ENCODE assay signal across 24 mouse cellular contexts in the genomic region with DNA sequence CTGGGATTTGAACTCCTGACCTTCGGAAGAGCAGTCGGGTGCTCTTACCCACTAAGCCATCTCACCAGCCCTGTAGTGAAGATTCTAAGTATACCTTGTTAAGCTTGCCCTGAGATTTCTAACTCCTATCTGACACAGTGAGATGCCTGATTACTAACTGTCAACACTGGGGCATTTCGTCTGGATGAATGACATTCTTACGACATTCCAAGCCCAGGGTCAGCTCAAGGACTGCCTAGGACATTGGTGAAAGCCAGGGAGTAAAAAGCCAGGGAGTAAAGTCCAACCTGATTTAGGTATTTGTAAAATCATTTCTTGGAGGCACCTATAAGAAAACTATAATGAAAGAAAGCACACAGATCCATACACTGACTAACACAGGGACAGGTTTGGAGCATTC. TPM values are rescaled to one million over a fixed set of nuclear protein-coding genes. Genes with fewer than 3 reads are reported as not detected.
DNase-seq lines count a peak whose midpoint lies in the region; ATAC-seq and TF ChIP-seq lines count a peak whose summit lies in the region.
"Not testable (repeated sequence)": the region's sequence is repeated elsewhere in the genome, so short reads cannot be mapped to it uniquely, and the experiment has no call there.
"Had no signal": no experiment of that assay in that cellular context is flagged by ENCODE, and none has a peak within 500 bp of the region (broad histone marks: within the 10 kb centered on the region; RNA-seq: fewer than 3 reads in every experiment).

No protein-coding gene starts in this region.

- H3K79me2 ChIP-seq in myocyte (ENCODE audit: control insufficient read depth, insufficient read depth), result not testable (repeated sequence)

- H3K36me3 ChIP-seq in heart, embryonic 10.5 days; heart, embryonic 15.5 days; liver, embryonic 11.5 days (ENCODE audit: control insufficient read depth, insufficient read depth, low read length); liver, embryonic 16.5 days (ENCODE audit: control insufficient read depth, insufficient read depth); myocyte (ENCODE audit: control insufficient read depth, insufficient read depth): not testable (repeated sequence)

- H3ac ChIP-seq in myocyte (ENCODE audit: control insufficient read depth, insufficient read length), result not testable (repeated sequence)

- ATAC-seq in heart, embryonic 15.5 days (replicated peaks; ENCODE audit: insufficient number of reproducible peaks, insufficient read depth, low FRiP score, low read depth); liver, embryonic 11.5 days (replicated peaks; ENCODE audit: low FRiP score); liver, embryonic 16.5 days (ENCODE audit: low read depth): not testable (repeated sequence)

- 25% methylated on average over 4 of the region's 4 CpGs for WGBS in heart, embryonic 10.5 days
- WGBS in heart, embryonic 15.5 days, result 46% methylated on average over 4 of the region's 4 CpGs
- 61% methylated on average over 4 of the region's 4 CpGs for WGBS in liver, embryonic 11.5 days
- WGBS in liver, embryonic 16.5 days (ENCODE audit: insufficient replicate concordance), result 70% methylated on average over 4 of the region's 4 CpGs

- not testable (repeated sequence) for TF ChIP-seq POLR2A in myocyte (IDR thresholded peaks at IDR 0.05; ENCODE audit: insufficient read length, low read depth)

- H3K27ac ChIP-seq in heart, embryonic 10.5 days, result peak overlapping the region; percentile 56; the same call in 1 of the 2 replicates
- H3K27ac ChIP-seq in heart, embryonic 15.5 days, result peak overlapping the region; percentile 74
- H3K27ac ChIP-seq in liver, embryonic 11.5 days (ENCODE audit: low read depth, low read length), result not testable (repeated sequence)
- peak overlapping the region; percentile 52; the same call in 1 of the 2 replicates for H3K27ac ChIP-seq in liver, embryonic 16.5 days (ENCODE audit: low read length)

- peak overlapping the region; percentile 61 for H3K4me2 ChIP-seq in heart, embryonic 15.5 days
- H3K4me2 ChIP-seq in liver, embryonic 11.5 days, result peak overlapping the region; percentile 61
- H3K4me2 ChIP-seq in liver, embryonic 16.5 days (ENCODE audit: low read depth, low read length), result peak overlapping the region; percentile 50
- peak overlapping the region; percentile 63 for H3K4me2 ChIP-seq in myocyte (ENCODE audit: low read depth)

- H3K27me3 ChIP-seq in heart, embryonic 10.5 days (ENCODE audit: insufficient read depth, poor library complexity, severe bottlenecking); heart, embryonic 15.5 days; liver, embryonic 11.5 days (replicated peaks; ENCODE audit: control insufficient read depth, insufficient read depth, low read length); liver, embryonic 16.5 days (ENCODE audit: control insufficient read depth, insufficient read depth, low read depth, low read length); myocyte (ENCODE audit: control insufficient read depth, insufficient read depth, insufficient read length): not testable (repeated sequence)

- not testable (repeated sequence) for H3K9me3 ChIP-seq in heart, embryonic 10.5 days; heart, embryonic 15.5 days (replicated peaks); liver, embryonic 11.5 days (ENCODE audit: control insufficient read depth, low read length); liver, embryonic 16.5 days (replicated peaks; ENCODE audit: control insufficient read depth, low read length)

- DNase-seq in MN1 (ENCODE audit: low spot score), result peak; percentile 32
- peak; percentile 29 for DNase-seq in adrenal gland, postnatal 10 days
- not testable (repeated sequence) for DNase-seq in heart, embryonic 10.5 days (ENCODE audit: low spot score); liver, embryonic 11.5 days (ENCODE audit: low spot score)

- peak overlapping the region; percentile 49; the same call in 1 of the 2 replicates for H3K4me3 ChIP-seq in heart, embryonic 10.5 days
- H3K4me3 ChIP-seq in heart, embryonic 15.5 days, result peak overlapping the region; percentile 50
- H3K4me3 ChIP-seq in liver, embryonic 11.5 days (ENCODE audit: low read depth, low read length), result not testable (repeated sequence)
- H3K4me3 ChIP-seq in liver, embryonic 16.5 days (ENCODE audit: low read depth, low read length), result peak overlapping the region; percentile 58; the same call in 1 of the 2 replicates
- peak overlapping the region; percentile 16 for H3K4me3 ChIP-seq in myocyte

- peaks cover 16% of the 10 kb centered on the region for H3K4me1 ChIP-seq in heart, embryonic 10.5 days
- peaks cover 15% of the 10 kb centered on the region for H3K4me1 ChIP-seq in heart, embryonic 15.5 days (replicated peaks)
- not testable (repeated sequence) for H3K4me1 ChIP-seq in liver, embryonic 11.5 days (replicated peaks; ENCODE audit: control insufficient read depth, insufficient read depth, low read length)
- peaks cover 14% of the 10 kb centered on the region for H3K4me1 ChIP-seq in liver, embryonic 16.5 days (ENCODE audit: control insufficient read depth, low read depth, low read length)

- not testable (repeated sequence) for H3K9ac ChIP-seq in heart, embryonic 15.5 days; liver, embryonic 11.5 days (ENCODE audit: low read depth, low read length); liver, embryonic 16.5 days (ENCODE audit: low read depth, low read length)

RNA-seq across cellular contexts. Expression of gene Cxcl10, which starts 4.0 kb away (rescaled TPM):
- under 1 TPM; 0.57 to 0.94 TPM for total RNA-seq in adrenal gland, postnatal 10 days (2021)
- 0.64 TPM in 1 of 2 replicates, not detected in the other for polyA plus RNA-seq in heart, embryonic 10.5 days (2016; fragmentation: Nextera tagmentation; extraction: Ambion mirVana)
- polyA plus RNA-seq in heart, embryonic 15.5 days (2015; fragmentation: Nextera tagmentation; extraction: Ambion mirVana), result 0.92 and 6.4 TPM in 2 replicates
- polyA plus RNA-seq in liver, embryonic 11.5 days (2014; fragmentation: Nextera tagmentation; extraction: Ambion mirVana), result 6.0 and 6.5 TPM in 2 replicates
- polyA plus RNA-seq in liver, embryonic 16.5 days (2015; fragmentation: Nextera tagmentation; extraction: Ambion mirVana), result 3.5 and 3.8 TPM in 2 replicates
- 0.62 TPM for polyA plus RNA-seq in myocyte (2012; fragmentation: generic; extraction: Trizol)
- total RNA-seq: layer of hippocampus, adult 18-20 months; layer of hippocampus, postnatal 10 days; left cerebral cortex, postnatal 14 days had no signal
- polyA plus RNA-seq: forebrain, embryonic 10.5 days had no signal

RNA-seq across cellular contexts. Expression of gene Art3, which starts 21.1 kb away (rescaled TPM):
- total RNA-seq in adrenal gland, postnatal 10 days (2021), result 100 to 1,000 TPM; 126 to 154 TPM
- 19.8 and 37.7 TPM in 2 replicates for polyA plus RNA-seq in heart, embryonic 10.5 days (2016; fragmentation: Nextera tagmentation; extraction: Ambion mirVana)
- 49.4 and 65.5 TPM in 2 replicates for polyA plus RNA-seq in heart, embryonic 15.5 days (2015; fragmentation: Nextera tagmentation; extraction: Ambion mirVana)
- polyA plus RNA-seq in liver, embryonic 11.5 days (2014; fragmentation: Nextera tagmentation; extraction: Ambion mirVana), result 1.1 and 1.8 TPM in 2 replicates
- 0.74 and 0.93 TPM in 2 replicates for polyA plus RNA-seq in liver, embryonic 16.5 days (2015; fragmentation: Nextera tagmentation; extraction: Ambion mirVana)
- 3.8 TPM for polyA plus RNA-seq in myocyte (2012; fragmentation: generic; extraction: Trizol)
- total RNA-seq: megakaryocyte-erythroid progenitor cell, adult 5-6 weeks had no signal

RNA-seq across cellular contexts. Expression of gene Cxcl9, which starts 24.8 kb away (rescaled TPM):
- 1 to 10 TPM; 1.5 TPM for total RNA-seq in adrenal gland, postnatal 10 days (2021)
- not detected in 2 replicates for polyA plus RNA-seq in heart, embryonic 10.5 days (2016; fragmentation: Nextera tagmentation; extraction: Ambion mirVana)
- polyA plus RNA-seq in heart, embryonic 15.5 days (2015; fragmentation: Nextera tagmentation; extraction: Ambion mirVana), result 0.49 TPM in 1 of 2 replicates, not detected in the other
- not detected in 2 replicates for polyA plus RNA-seq in liver, embryonic 11.5 days (2014; fragmentation: Nextera tagmentation; extraction: Ambion mirVana)
- polyA plus RNA-seq in liver, embryonic 16.5 days (2015; fragmentation: Nextera tagmentation; extraction: Ambion mirVana), result 0.20 TPM in 1 of 2 replicates, not detected in the other
- 0.02 TPM for polyA plus RNA-seq in myocyte (2012; fragmentation: generic; extraction: Trizol)
- total RNA-seq: layer of hippocampus, adult 18-20 months; layer of hippocampus, postnatal 10 days; left cerebral cortex, adult 18-20 months; left cerebral cortex, postnatal 14 days; megakaryocyte-erythroid progenitor cell, adult 5-6 weeks; monocyte, adult 5-6 weeks had no signal
- polyA plus RNA-seq: embryonic facial prominence, embryonic 12.5 days; forebrain, embryonic 10.5 days; forebrain, embryonic 15.5 days; hindbrain, embryonic 10.5 days; hindbrain, embryonic 15.5 days; kidney, embryonic 15.5 days; limb, embryonic 11.5 days; lung, embryonic 16.5 days; midbrain, embryonic 14.5 days; neural tube, embryonic 15.5 days; stomach, embryonic 16.5 days had no signal

RNA-seq across cellular contexts. Expression of gene Sdad1, which starts 42.4 kb away (rescaled TPM):
- 10 to 100 TPM; 32.1 to 36.0 TPM for total RNA-seq in adrenal gland, postnatal 10 days (2021)
- 33.2 and 39.5 TPM in 2 replicates for polyA plus RNA-seq in heart, embryonic 10.5 days (2016; fragmentation: Nextera tagmentation; extraction: Ambion mirVana)
- polyA plus RNA-seq in heart, embryonic 15.5 days (2015; fragmentation: Nextera tagmentation; extraction: Ambion mirVana), result 20.0 and 23.7 TPM in 2 replicates
- polyA plus RNA-seq in liver, embryonic 11.5 days (2014; fragmentation: Nextera tagmentation; extraction: Ambion mirVana), result 48.7 and 52.9 TPM in 2 replicates
- 14.5 and 15.0 TPM in 2 replicates for polyA plus RNA-seq in liver, embryonic 16.5 days (2015; fragmentation: Nextera tagmentation; extraction: Ambion mirVana)
- polyA plus RNA-seq in myocyte (2012; fragmentation: generic; extraction: Trizol), result 7.5 TPM
